Mouse (Mus musculus) limb, embryonic 15.5 days (tissue): ENCODE measurements around the gene Brca2. TPM values are rescaled to one million over a fixed set of nuclear protein-coding genes. Genes with fewer than 3 reads are reported as not detected.

Experiments
- ATAC-seq: fragments of 200-750 bp; cut with Nextera tagmentation; 2 replicates; pipeline ENCODE4 v1.8.0; 2017; ENCODE audit warnings: low read depth, moderate TSS enrichment; ENCODE audit not compliant: insufficient number of reproducible peaks, low FRiP score, low TSS enrichment
- H3K27ac ChIP-seq: fragments of 300-500 bp; sonication (generic); 2 replicates; pipeline ENCODE4 v1.5.1; 2015; ENCODE audit warnings: moderate library complexity, mild to moderate bottlenecking, inconsistent platforms
- H3K27me3 ChIP-seq: fragments of 300-500 bp; sonication (generic); 2 replicates; pipeline ENCODE4 v1.6.1; 2015; ENCODE audit warnings: inconsistent platforms
- H3K36me3 ChIP-seq: fragments of 300-500 bp; sonication (generic); 2 replicates; pipeline ENCODE4 v1.6.1; 2015; ENCODE audit warnings: inconsistent platforms
- H3K4me1 ChIP-seq: fragments of 300-500 bp; sonication (generic); 2 replicates; pipeline ENCODE4 v1.6.1; 2015; ENCODE audit warnings: inconsistent platforms
- H3K4me2 ChIP-seq: fragments of 300-500 bp; sonication (generic); 2 replicates; pipeline ENCODE4 v1.6.1; 2015; ENCODE audit warnings: mild to moderate bottlenecking, inconsistent platforms
- H3K4me3 ChIP-seq: fragments of 300-500 bp; sonication (generic); 2 replicates; pipeline ENCODE4 v1.5.1; 2015; ENCODE audit warnings: mild to moderate bottlenecking, inconsistent platforms
- H3K9ac ChIP-seq: fragments of 300-500 bp; sonication (generic); 2 replicates; pipeline ENCODE4 v1.6.1; 2015; ENCODE audit warnings: inconsistent platforms
- H3K9me3 ChIP-seq: fragments of 300-500 bp; sonication (generic); 2 replicates; pipeline ENCODE4 v1.6.1; 2016; ENCODE audit warnings: inconsistent platforms
- WGBS: fragments of 180-500 bp; shearing (Covaris S2); methylation state at CpG from one replicate; pipeline ENCODE4 v1.1.7; 2015; 5-methylcytosine and 5-hydroxymethylcytosine counted together
- polyA plus RNA-seq: library from polyadenylated mRNA; unstranded; fragments of >200 nt; fragmentation: Nextera tagmentation; extraction: Ambion mirVana; gene quantifications from 2 replicates; pipeline ENCODE4 v1.2.1, GENCODE M21; 2015

The Brca2 gene
- polyA plus RNA-seq, 1 experiment from 2014 or later, result 19.3 TPM

DNA sequence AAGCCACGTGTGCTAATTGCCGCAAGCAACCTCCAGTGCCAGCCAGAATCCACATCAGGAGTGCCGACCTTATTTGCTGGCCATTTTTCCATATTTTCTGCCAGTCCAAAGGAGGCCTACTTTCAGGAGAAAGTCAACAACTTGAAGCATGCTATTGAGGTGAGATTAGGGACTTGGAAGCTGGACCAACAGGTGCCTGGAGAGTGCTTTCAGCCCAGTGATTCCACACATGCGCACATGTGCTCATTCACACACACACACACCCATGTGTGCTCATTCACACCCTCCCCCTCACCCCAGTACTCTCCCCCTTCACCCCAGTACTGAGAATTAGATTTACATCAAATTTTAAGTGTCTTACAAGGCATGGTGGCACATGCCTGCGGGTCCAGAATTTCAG, 44.5 kb downstream of the Brca2 start:
- no peak overlapping the region for H3K4me2 ChIP-seq
- WGBS, result 86% methylated on average over 5 of the region's 5 CpGs
- no peak overlapping the region for H3K27ac ChIP-seq
- H3K9ac ChIP-seq, result no peak overlapping the region
- H3K9me3 ChIP-seq, result no peaks in the 10 kb centered on the region
- no peaks in the 10 kb centered on the region for H3K4me1 ChIP-seq
- H3K4me3 ChIP-seq, result no peak overlapping the region
- H3K27me3 ChIP-seq, result no peaks in the 10 kb centered on the region
- ATAC-seq, result no peak
- peaks cover 46% of the 10 kb centered on the region for H3K36me3 ChIP-seq

DNA sequence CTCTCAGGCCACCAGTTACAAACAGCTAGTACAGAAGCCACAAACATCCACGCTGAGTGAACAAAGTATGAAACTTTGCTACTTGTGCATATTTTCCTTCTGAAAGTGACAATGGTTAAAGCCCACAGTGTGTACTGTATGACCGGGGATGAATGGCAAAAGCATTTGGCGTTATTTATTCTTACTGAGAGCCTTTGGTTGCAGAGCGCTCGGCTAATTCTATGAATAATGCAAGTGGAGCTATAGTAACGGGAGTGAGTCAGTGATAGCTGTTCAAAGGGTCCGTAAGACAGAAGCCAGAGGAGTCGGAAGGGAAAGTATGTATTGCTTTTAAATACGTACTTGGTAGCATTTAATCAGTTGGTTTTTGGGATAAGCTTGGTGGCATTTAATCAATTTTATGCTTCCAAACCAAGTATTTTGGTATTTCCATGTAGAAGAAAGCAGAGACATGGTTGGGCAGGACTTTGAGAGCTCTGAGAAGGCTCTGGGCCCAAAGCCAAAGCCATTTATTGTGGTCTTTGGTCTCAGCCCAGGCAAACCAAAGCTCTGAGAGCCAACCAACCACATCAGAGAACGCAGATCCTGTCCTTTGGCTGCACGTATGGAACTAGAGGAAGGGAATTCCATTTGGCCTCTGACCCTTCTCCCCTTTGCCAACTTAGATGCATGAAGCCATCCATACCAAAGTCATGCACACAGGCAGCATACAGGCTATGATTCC, 48.2 kb downstream of the Brca2 start:
- WGBS, result 85% methylated on average over 11 of the region's 11 CpGs
- H3K4me3 ChIP-seq, result no peak overlapping the region

GRCm38 (mm10) chr5:150574403-150574802, 52.0 kb downstream of the Brca2 start:
- H3K9me3 ChIP-seq, result no peaks in the 10 kb centered on the region
- no peak for ATAC-seq
- no peak overlapping the region for H3K27ac ChIP-seq
- H3K4me1 ChIP-seq, result no peaks in the 10 kb centered on the region
- H3K4me3 ChIP-seq, result no peak overlapping the region
- 84% methylated on average over 3 of the region's 3 CpGs for WGBS
- no peaks in the 10 kb centered on the region for H3K27me3 ChIP-seq
- peaks cover 20% of the 10 kb centered on the region for H3K36me3 ChIP-seq
- no peak overlapping the region for H3K9ac ChIP-seq
- H3K4me2 ChIP-seq, result no peak overlapping the region

More for the DNA sequence above, 48.2 kb downstream of the Brca2 start:
- Histone ChIP-seq H3K9ac (no peak overlapping the region), H3K4me1 (no peaks in the 10 kb centered on the region), H3K36me3 (peaks cover 42% of the 10 kb centered on the region), H3K27ac (no peak overlapping the region), H3K9me3 (no peaks in the 10 kb centered on the region), H3K4me2 (no peak overlapping the region), H3K27me3 (no peaks in the 10 kb centered on the region)
- ATAC-seq, result no peak

- Histone ChIP-seq H3K4me3 (no peak overlapping the region), H3K27me3 (no peaks in the 10 kb centered on the region), H3K4me1 (no peaks in the 10 kb centered on the region), H3K36me3 (peaks cover 19% of the 10 kb centered on the region; the same call in 1 of the 2 replicates), H3K9ac (no peak overlapping the region), H3K9me3 (no peaks in the 10 kb centered on the region), H3K27ac (no peak overlapping the region), H3K4me2 (no peak overlapping the region)
- no peak for ATAC-seq
- 67% methylated on average over 5 of the region's 5 CpGs for WGBS
These were observed 52.5 kb downstream of the Brca2 start for GRCm38 (mm10) chr5:150574885-150575284.

- Histone ChIP-seq H3K27me3 (no peaks in the 10 kb centered on the region), H3K36me3 (peaks cover 10% of the 10 kb centered on the region; the same call in 1 of the 2 replicates), H3K4me3 (no peak overlapping the region), H3K9ac (no peak overlapping the region), H3K4me1 (no peaks in the 10 kb centered on the region), H3K27ac (no peak overlapping the region), H3K4me2 (no peak overlapping the region), H3K9me3 (no peaks in the 10 kb centered on the region)
- no peak for ATAC-seq
- WGBS, result 80% methylated on average over 11 of the region's 11 CpGs
These were observed 54.4 kb downstream of the Brca2 start for GRCm38 (mm10) chr5:150576832-150577231.

- no peaks in the 10 kb centered on the region for H3K36me3 ChIP-seq
- no peak overlapping the region for H3K27ac ChIP-seq
- WGBS, result 43% methylated on average over 6 of the region's 6 CpGs
- H3K27me3 ChIP-seq, result no peaks in the 10 kb centered on the region
- H3K4me3 ChIP-seq, result no peak overlapping the region
- H3K9me3 ChIP-seq, result no peaks in the 10 kb centered on the region
- H3K9ac ChIP-seq, result no peak overlapping the region
- ATAC-seq, result no peak
- no peaks in the 10 kb centered on the region for H3K4me1 ChIP-seq
- no peak overlapping the region for H3K4me2 ChIP-seq
These were observed 56.3 kb downstream of the Brca2 start for GRCm38 (mm10) chr5:150578613-150579171.

DNA sequence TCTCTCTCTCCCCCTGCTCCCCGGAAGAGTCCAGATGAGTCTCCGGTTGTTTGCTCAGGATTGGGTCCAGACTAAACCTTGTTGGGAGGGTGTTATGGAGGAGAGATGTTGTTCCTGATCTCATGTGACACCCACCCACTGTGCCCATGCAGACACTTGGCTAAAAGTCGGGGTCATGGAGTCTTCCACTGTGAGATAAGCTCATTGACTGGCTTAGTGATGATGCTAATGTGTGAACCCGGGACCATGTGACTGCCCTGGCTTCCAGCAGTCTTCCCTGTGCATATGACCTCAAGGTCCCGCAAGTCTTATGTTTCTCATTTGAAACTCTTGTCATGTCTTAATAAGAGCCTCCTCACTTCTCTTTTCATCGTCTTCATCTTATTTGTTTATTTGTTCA, 58.8 kb downstream of the Brca2 start:
- Histone ChIP-seq H3K27me3 (no peaks in the 10 kb centered on the region), H3K9me3 (no peaks in the 10 kb centered on the region), H3K4me3 (no peak overlapping the region), H3K27ac (no peak overlapping the region), H3K4me2 (no peak overlapping the region), H3K36me3 (no peaks in the 10 kb centered on the region), H3K9ac (no peak overlapping the region), H3K4me1 (no peaks in the 10 kb centered on the region)
- ATAC-seq, result no peak
- WGBS, result 79% methylated on average over 6 of the region's 6 CpGs

DNA sequence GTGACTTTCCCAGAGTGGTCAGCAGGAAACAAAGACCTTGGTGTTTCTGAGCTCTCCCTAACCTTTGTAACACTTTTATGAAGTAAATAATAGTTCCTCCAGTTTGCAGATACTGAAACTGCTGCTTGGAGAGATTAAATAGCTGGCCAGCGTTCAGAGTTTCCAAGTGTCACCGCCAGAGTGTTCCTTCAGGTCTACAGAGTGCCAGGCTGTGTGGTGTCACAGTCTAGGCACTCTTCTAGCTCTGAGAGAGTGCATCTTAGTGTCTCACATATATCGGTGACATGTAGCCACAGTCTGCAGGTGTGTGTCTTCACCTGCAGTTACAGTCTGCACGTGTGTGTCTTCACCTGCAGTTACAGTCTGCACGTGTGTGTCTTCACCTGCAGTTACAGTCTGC, 60.8 kb downstream of the Brca2 start:
- WGBS, result 78% methylated on average over 5 of the region's 5 CpGs
- Histone ChIP-seq H3K9me3 (no peaks in the 10 kb centered on the region), H3K4me3 (no peak overlapping the region), H3K4me1 (no peaks in the 10 kb centered on the region), H3K27ac (no peak overlapping the region), H3K9ac (no peak overlapping the region), H3K4me2 (no peak overlapping the region), H3K27me3 (no peaks in the 10 kb centered on the region), H3K36me3 (no peaks in the 10 kb centered on the region)
- no peak for ATAC-seq

- H3K4me3 ChIP-seq, result no peak overlapping the region
- H3K27me3 ChIP-seq, result no peaks in the 10 kb centered on the region
- no peaks in the 10 kb centered on the region for H3K4me1 ChIP-seq
- H3K4me2 ChIP-seq, result no peak overlapping the region
- WGBS, result 64% methylated on average over 5 of the region's 5 CpGs
- no peak for ATAC-seq
- H3K9me3 ChIP-seq, result no peaks in the 10 kb centered on the region
- no peaks in the 10 kb centered on the region for H3K36me3 ChIP-seq
- no peak overlapping the region for H3K9ac ChIP-seq
- no peak overlapping the region for H3K27ac ChIP-seq
These were observed 61.3 kb downstream of the Brca2 start for GRCm38 (mm10) chr5:150583622-150584336.

- ATAC-seq, result no peak
- Histone ChIP-seq H3K36me3 (no peaks in the 10 kb centered on the region), H3K4me3 (no peak overlapping the region), H3K27me3 (no peaks in the 10 kb centered on the region), H3K4me2 (no peak overlapping the region), H3K9me3 (no peaks in the 10 kb centered on the region), H3K27ac (no peak overlapping the region), H3K9ac (no peak overlapping the region), H3K4me1 (no peaks in the 10 kb centered on the region)
- 34% methylated on average over 6 of the region's 6 CpGs for WGBS
These were observed 61.9 kb downstream of the Brca2 start for GRCm38 (mm10) chr5:150584337-150584729.

GRCm38 (mm10) chr5:150589945-150590344, 67.5 kb downstream of the Brca2 start:
- no peak overlapping the region for H3K4me3 ChIP-seq
- no peak for ATAC-seq

More at GRCm38 (mm10) chr5:150589945-150590344, 67.5 kb downstream of the Brca2 start:
- H3K27me3 ChIP-seq, result peaks cover 28% of the 10 kb centered on the region
- H3K36me3 ChIP-seq, result no peaks in the 10 kb centered on the region
- H3K27ac ChIP-seq, result no peak overlapping the region
- peaks cover 14% of the 10 kb centered on the region for H3K4me1 ChIP-seq
- H3K9ac ChIP-seq, result no peak overlapping the region
- no peak overlapping the region for H3K4me2 ChIP-seq
- no peaks in the 10 kb centered on the region for H3K9me3 ChIP-seq
- 73% methylated on average over 2 of the region's 2 CpGs for WGBS
